Mouse (Mus musculus): ENCODE measurements around the gene Prpsap1. TPM values are rescaled to one million over a fixed set of nuclear protein-coding genes. Genes with fewer than 3 reads are reported as not detected.

The Prpsap1 gene
- polyA plus RNA-seq (2015; fragmentation: Nextera tagmentation; extraction: Ambion mirVana): 200 and 201 TPM in 2 replicates

DNA sequence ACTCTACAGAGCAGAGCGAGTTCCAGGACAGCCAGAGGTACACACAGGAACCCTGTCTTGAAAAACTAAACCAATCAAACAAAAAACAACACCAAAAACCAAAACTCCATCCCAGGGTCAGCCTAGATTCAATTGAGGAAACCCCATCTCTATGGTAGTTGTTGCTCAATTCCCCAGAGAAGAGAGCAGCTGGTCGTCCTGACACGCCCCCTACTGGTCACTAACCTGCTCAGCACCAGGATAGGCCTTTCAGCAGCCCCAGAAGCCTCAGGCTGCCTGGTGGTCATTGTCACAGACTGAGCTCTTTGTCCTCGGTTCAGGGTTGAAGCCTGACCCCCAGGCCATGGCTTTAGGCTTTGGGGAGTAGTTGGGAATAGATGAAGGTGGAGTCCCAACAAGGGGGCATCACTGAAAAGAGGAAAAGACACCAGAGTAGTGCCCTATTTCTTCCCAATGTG is at the start of gene Prpsap1:
TSS of gene Prpsap1 (minus strand) at position 408 of the 458 bp plus-strand sequence.
- H3K4me1 ChIP-seq (replicated peaks; ENCODE audit: control insufficient read depth, insufficient read depth, low read length): peaks cover 13% of the 10 kb centered on the region
- no peak within 1 kb of the TSS for H3K27ac ChIP-seq (ENCODE audit: low read length)
- H3K36me3 ChIP-seq (ENCODE audit: control insufficient read depth, insufficient read depth): no peaks in the 10 kb centered on the region
- H3K4me2 ChIP-seq (ENCODE audit: low read length): no peak within 1 kb of the TSS
- H3K9ac ChIP-seq (replicated peaks; ENCODE audit: low read depth, low read length): no peak within 1 kb of the TSS
- H3K4me3 ChIP-seq (replicated peaks; ENCODE audit: low read length): no peak within 1 kb of the TSS
- no peaks in the 10 kb centered on the region for H3K9me3 ChIP-seq (ENCODE audit: control insufficient read depth, low read length)
- 23% methylated on average over 4 of the region's 4 CpGs for WGBS
- H3K27me3 ChIP-seq (replicated peaks; ENCODE audit: control insufficient read depth, insufficient read depth, low read length): no peaks in the 10 kb centered on the region
- no peak for ATAC-seq

DNA sequence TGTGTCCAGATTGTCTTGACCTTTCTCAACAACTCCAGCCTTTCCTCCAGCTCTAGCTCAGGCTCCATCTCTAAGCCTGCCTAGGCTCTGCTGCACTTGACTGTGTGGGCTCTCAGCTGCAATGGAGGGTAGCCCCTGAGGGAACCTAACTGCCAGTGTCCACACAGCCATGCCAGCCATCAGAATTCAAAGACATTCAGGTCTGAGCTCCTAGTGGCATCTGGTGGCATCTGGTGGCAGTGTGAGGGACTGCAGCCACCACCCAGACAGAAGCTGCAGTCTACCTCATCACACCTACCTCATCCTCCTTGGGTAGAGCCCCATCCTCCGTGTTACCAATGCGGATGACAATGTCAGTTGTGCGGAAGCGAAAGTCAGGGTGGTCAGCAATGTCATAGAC is 49.1 kb upstream of the Prpsap1 start:
- H3K9ac ChIP-seq (replicated peaks; ENCODE audit: low read depth, low read length): no peak overlapping the region
- 84% methylated on average over 4 of the region's 4 CpGs for WGBS
- H3K4me1 ChIP-seq (replicated peaks; ENCODE audit: control insufficient read depth, insufficient read depth, low read length): peaks cover 3% of the 10 kb centered on the region; the same call in 1 of the 2 replicates
- no peak; the same call in 1 of the 2 replicates for ATAC-seq
- no peaks in the 10 kb centered on the region for H3K27me3 ChIP-seq (replicated peaks; ENCODE audit: control insufficient read depth, insufficient read depth, low read length)
- H3K36me3 ChIP-seq (ENCODE audit: control insufficient read depth, insufficient read depth): peaks cover 41% of the 10 kb centered on the region
- H3K27ac ChIP-seq (ENCODE audit: low read length): no peak overlapping the region
- H3K4me2 ChIP-seq (ENCODE audit: low read length): no peak overlapping the region
- H3K4me3 ChIP-seq (replicated peaks; ENCODE audit: low read length): no peak overlapping the region
- H3K9me3 ChIP-seq (ENCODE audit: control insufficient read depth, low read length): no peaks in the 10 kb centered on the region

DNA sequence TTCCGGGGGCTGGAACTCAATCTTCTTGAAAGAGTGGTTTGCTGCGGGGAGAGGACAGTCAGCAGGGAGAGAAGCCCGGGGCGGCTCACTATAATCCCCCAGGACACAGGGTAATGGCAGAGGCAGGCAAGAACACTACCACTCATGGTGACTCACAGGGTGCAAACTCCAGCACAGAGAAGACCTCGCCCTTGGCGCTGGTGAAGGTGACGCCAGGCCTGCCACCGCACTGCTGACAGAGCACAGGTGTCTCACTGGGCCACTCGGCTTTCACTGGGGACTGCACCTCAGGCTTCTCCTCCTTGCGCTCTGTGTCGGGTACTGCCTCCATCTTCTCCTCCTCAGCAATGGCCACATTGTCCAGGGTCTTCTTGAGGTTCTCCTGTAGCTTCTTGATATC is 47.2 kb upstream of the Prpsap1 start:
- Histone ChIP-seq H3K4me2 (ENCODE audit: low read length) (no peak overlapping the region), H3K9me3 (ENCODE audit: control insufficient read depth, low read length) (no peaks in the 10 kb centered on the region), H3K9ac (replicated peaks; ENCODE audit: low read depth, low read length) (no peak overlapping the region), H3K4me3 (replicated peaks; ENCODE audit: low read length) (no peak overlapping the region), H3K36me3 (ENCODE audit: control insufficient read depth, insufficient read depth) (peaks cover 41% of the 10 kb centered on the region), H3K4me1 (replicated peaks; ENCODE audit: control insufficient read depth, insufficient read depth, low read length) (no peaks in the 10 kb centered on the region), H3K27ac (ENCODE audit: low read length) (no peak overlapping the region), H3K27me3 (replicated peaks; ENCODE audit: control insufficient read depth, insufficient read depth, low read length) (no peaks in the 10 kb centered on the region)
- ATAC-seq: no peak
- WGBS: 97% methylated on average over 11 of the region's 11 CpGs

- Histone ChIP-seq H3K36me3 (ENCODE audit: control insufficient read depth, insufficient read depth) (peaks cover 26% of the 10 kb centered on the region), H3K27ac (ENCODE audit: low read length) (no peak overlapping the region), H3K27me3 (replicated peaks; ENCODE audit: control insufficient read depth, insufficient read depth, low read length) (peaks cover 14% of the 10 kb centered on the region), H3K9ac (replicated peaks; ENCODE audit: low read depth, low read length) (no peak overlapping the region), H3K4me2 (ENCODE audit: low read length) (no peak overlapping the region), H3K9me3 (ENCODE audit: control insufficient read depth, low read length) (no peaks in the 10 kb centered on the region), H3K4me1 (replicated peaks; ENCODE audit: control insufficient read depth, insufficient read depth, low read length) (peaks cover 9% of the 10 kb centered on the region), H3K4me3 (replicated peaks; ENCODE audit: low read length) (no peak overlapping the region)
- ATAC-seq: no peak
- WGBS: 88% methylated on average over 12 of the region's 12 CpGs
Observed at GRCm38 (mm10) chr11:116538142-116538735, 44.2 kb upstream of the Prpsap1 start.

- Histone ChIP-seq H3K4me1 (replicated peaks; ENCODE audit: control insufficient read depth, insufficient read depth, low read length) (peaks cover 18% of the 10 kb centered on the region), H3K27ac (ENCODE audit: low read length) (no peak overlapping the region), H3K9ac (replicated peaks; ENCODE audit: low read depth, low read length) (no peak overlapping the region), H3K36me3 (ENCODE audit: control insufficient read depth, insufficient read depth) (peaks cover 22% of the 10 kb centered on the region), H3K4me2 (ENCODE audit: low read length) (no peak overlapping the region), H3K27me3 (replicated peaks; ENCODE audit: control insufficient read depth, insufficient read depth, low read length) (peaks cover 22% of the 10 kb centered on the region), H3K4me3 (replicated peaks; ENCODE audit: low read length) (no peak overlapping the region), H3K9me3 (ENCODE audit: control insufficient read depth, low read length) (no peaks in the 10 kb centered on the region)
- ATAC-seq: no peak
- WGBS: 79% methylated on average over 5 of the region's 5 CpGs
Observed at GRCm38 (mm10) chr11:116537388-116537787, 43.4 kb upstream of the Prpsap1 start.

DNA sequence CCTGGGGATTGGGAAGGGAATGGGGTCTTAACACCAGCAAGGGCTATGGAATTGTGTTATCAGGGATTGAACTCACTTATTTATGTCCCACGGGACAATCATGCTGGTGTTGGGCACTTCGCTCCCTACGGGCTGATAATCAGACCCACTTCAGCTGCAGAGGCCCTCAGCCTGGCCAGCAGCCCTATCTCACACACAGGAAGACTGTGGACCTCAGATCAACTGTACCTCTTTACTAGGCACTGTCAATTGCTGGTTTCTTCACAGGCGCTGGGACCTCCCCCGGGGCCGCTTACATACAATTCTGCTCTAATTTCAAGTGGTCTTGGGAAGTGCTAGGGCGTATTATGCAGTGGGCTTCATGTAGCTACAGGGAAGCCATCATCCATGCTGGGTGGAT is 42.7 kb upstream of the Prpsap1 start:
- H3K27me3 ChIP-seq (replicated peaks; ENCODE audit: control insufficient read depth, insufficient read depth, low read length): peaks cover 25% of the 10 kb centered on the region
- no peak overlapping the region for H3K4me2 ChIP-seq (ENCODE audit: low read length)
- no peak overlapping the region for H3K4me3 ChIP-seq (replicated peaks; ENCODE audit: low read length)
- 92% methylated on average over 7 of the region's 7 CpGs for WGBS
- no peak for ATAC-seq
- no peaks in the 10 kb centered on the region for H3K9me3 ChIP-seq (ENCODE audit: control insufficient read depth, low read length)
- peaks cover 25% of the 10 kb centered on the region for H3K4me1 ChIP-seq (replicated peaks; ENCODE audit: control insufficient read depth, insufficient read depth, low read length)
- H3K27ac ChIP-seq (ENCODE audit: low read length): no peak overlapping the region
- no peak overlapping the region for H3K9ac ChIP-seq (replicated peaks; ENCODE audit: low read depth, low read length)
- H3K36me3 ChIP-seq (ENCODE audit: control insufficient read depth, insufficient read depth): peaks cover 18% of the 10 kb centered on the region

DNA sequence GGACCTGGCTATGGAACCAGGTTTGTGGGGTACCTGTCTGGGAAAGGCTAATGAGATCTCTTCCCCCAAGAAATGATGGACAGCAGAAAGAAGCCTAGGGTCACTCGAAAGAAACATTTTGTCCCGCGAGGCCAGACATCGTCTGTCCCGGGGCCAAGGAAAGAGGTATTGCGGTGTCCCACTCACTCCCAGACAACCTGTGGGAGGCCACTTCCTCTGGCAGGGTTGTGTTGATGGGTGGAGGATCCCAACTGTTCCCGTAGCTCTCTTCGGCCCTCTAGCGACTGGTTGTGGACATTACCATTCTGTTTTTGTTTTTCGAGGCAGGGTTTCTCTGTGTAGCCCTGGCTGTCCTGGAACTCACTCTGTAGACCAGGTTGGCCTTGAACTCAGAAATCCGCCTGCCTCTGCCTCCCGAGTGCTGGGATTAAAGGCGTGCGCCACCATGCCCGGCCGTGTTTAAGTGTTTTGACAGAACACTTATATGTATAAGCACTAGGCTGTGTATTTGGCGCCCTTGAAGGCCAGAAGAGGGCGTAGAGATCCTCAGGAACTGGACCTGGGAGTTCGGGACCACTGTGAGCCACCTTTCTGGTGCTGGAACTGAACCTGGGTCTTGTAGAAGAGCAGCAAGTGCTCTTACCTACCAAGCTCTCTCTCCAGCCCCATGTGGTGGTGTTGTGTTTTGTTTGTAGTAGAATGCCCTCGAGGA is 40.3 kb upstream of the Prpsap1 start:
- H3K27me3 ChIP-seq (replicated peaks; ENCODE audit: control insufficient read depth, insufficient read depth, low read length): peaks cover 44% of the 10 kb centered on the region
- H3K4me2 ChIP-seq (ENCODE audit: low read length): peak overlapping the region; percentile 92
- peak overlapping the region; percentile 49 for H3K4me3 ChIP-seq (replicated peaks; ENCODE audit: low read length)
- H3K9me3 ChIP-seq (ENCODE audit: control insufficient read depth, low read length): no peaks in the 10 kb centered on the region
- no peak overlapping the region for H3K9ac ChIP-seq (replicated peaks; ENCODE audit: low read depth, low read length)
- WGBS: 19% methylated on average over 20 of the region's 20 CpGs
- peaks cover 41% of the 10 kb centered on the region for H3K4me1 ChIP-seq (replicated peaks; ENCODE audit: control insufficient read depth, insufficient read depth, low read length)
- peak; percentile 41 for ATAC-seq
- H3K27ac ChIP-seq (ENCODE audit: low read length): no peak overlapping the region
- H3K36me3 ChIP-seq (ENCODE audit: control insufficient read depth, insufficient read depth): peaks cover 8% of the 10 kb centered on the region

DNA sequence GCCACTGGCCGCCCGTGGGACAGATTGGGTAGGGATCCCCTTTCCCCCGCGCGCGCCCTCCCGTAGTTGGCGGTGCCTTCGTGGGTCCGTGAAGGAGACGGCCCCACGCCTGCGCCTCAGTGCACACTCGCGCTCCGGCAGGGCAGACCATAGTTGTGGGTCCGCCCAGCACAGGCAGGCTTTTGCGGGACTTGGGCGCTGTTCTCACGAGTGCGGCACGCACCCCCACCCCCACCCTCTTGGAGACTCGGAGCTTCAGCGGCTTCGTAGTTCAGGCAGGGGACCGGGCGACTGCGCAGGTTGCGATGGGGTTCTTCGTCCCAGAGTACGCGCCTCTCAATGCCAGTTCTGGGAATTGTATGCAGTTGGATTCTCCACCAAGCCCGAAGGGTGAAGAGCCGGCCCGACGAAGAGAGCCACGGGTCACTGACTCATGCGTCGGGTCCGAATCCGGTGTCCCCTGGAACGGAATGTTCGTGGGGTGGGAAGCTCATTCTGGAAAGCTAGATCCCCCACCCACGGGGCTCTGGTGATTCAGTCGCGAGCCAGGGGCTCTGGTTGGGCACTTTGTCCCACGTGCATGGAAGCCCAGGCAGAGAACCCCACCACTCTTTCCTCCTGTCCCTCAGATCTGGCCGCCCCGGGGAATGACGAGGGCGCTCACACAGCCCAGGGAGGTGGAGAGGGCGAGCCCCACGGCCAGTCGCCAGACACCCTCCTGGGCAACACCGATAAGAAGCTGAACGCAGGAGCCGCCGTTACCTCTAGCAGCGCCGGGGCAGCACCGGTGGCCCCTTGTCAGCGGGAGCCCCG is 39.5 kb upstream of the Prpsap1 start:
- Histone ChIP-seq H3K9ac (replicated peaks; ENCODE audit: low read depth, low read length) (peak overlapping the region; percentile 50; the same call in 1 of the 2 replicates), H3K4me2 (ENCODE audit: low read length) (peak overlapping the region; percentile 92), H3K4me1 (replicated peaks; ENCODE audit: control insufficient read depth, insufficient read depth, low read length) (peaks cover 41% of the 10 kb centered on the region), H3K9me3 (ENCODE audit: control insufficient read depth, low read length) (no peaks in the 10 kb centered on the region), H3K27me3 (replicated peaks; ENCODE audit: control insufficient read depth, insufficient read depth, low read length) (peaks cover 44% of the 10 kb centered on the region), H3K27ac (ENCODE audit: low read length) (no peak overlapping the region), H3K4me3 (replicated peaks; ENCODE audit: low read length) (peak overlapping the region; percentile 49), H3K36me3 (ENCODE audit: control insufficient read depth, insufficient read depth) (peaks cover under 1% of the 10 kb centered on the region; the same call in 1 of the 2 replicates)
- 1% methylated on average over 63 of the region's 63 CpGs for WGBS
- ATAC-seq: peak; percentile 11; the same call in 1 of the 2 replicates

DNA sequence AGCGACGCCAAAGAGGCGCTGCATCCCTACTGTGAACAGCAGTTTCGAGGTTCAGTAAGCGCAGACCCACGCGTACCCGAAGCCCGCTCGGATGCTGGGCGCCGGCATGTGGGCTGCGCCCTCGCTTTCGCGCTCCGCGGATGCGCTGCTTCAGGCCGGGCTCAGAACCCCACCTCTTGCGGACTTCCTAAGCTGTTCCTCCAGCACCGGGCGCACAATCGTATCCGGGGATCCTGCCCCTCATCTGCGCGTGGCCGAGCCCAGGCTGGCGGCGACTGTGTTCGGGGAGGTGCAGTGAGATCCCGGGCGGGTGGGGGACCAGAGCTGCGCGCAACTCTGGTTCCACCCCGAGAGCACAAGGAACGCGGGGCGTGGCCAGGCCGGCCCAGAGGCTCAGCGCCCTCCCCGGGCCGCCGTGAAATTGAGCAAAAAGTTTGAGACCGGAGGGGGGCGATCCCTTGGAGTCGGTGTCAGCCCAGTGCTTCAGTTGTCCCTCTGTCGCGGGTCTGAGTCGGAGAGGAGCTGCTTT is 38.9 kb upstream of the Prpsap1 start:
- Histone ChIP-seq H3K27me3 (replicated peaks; ENCODE audit: control insufficient read depth, insufficient read depth, low read length) (peaks cover 44% of the 10 kb centered on the region), H3K9me3 (ENCODE audit: control insufficient read depth, low read length) (no peaks in the 10 kb centered on the region), H3K27ac (ENCODE audit: low read length) (no peak overlapping the region), H3K4me3 (replicated peaks; ENCODE audit: low read length) (peak overlapping the region; percentile 49), H3K9ac (replicated peaks; ENCODE audit: low read depth, low read length) (peak overlapping the region; percentile 50), H3K36me3 (ENCODE audit: control insufficient read depth, insufficient read depth) (no peaks in the 10 kb centered on the region), H3K4me1 (replicated peaks; ENCODE audit: control insufficient read depth, insufficient read depth, low read length) (peaks cover 41% of the 10 kb centered on the region), H3K4me2 (ENCODE audit: low read length) (peak overlapping the region; percentile 92)
- peak; percentile 32 for ATAC-seq
- under 1% methylated on average over 50 of the region's 50 CpGs for WGBS

Measured in forebrain, embryonic 16.5 days (tissue).